Mouse (Mus musculus) neural tube, embryonic 15.5 days (tissue): ENCODE measurements at regions not wholly inside any gene's neighbourhood (a gene's known extent, or its start where the extent isn't known, plus 50 kb on each side); places are given as distances from the start of the nearest gene placed in this dataset.
A peak's percentile ranks its signal among the peaks of the same experiment; 100 is the strongest.

Experiments
- ATAC-seq: fragments of 200-750 bp; cut with Nextera tagmentation; 2 replicates; pipeline ENCODE4 v1.8.0; 2017; ENCODE audit warnings: mild to moderate bottlenecking, moderate TSS enrichment, moderate library complexity; ENCODE audit not compliant: low FRiP score
- H3K27ac ChIP-seq: fragments of 300-500 bp; sonication (generic); replicated peaks from 2 replicates; pipeline ENCODE4 v1.5.1; 2015; ENCODE audit warnings: mild to moderate bottlenecking, inconsistent platforms
- H3K27me3 ChIP-seq: fragments of 300-500 bp; sonication (generic); replicated peaks from 2 replicates; pipeline ENCODE4 v1.6.1; 2015; ENCODE audit warnings: inconsistent platforms
- H3K36me3 ChIP-seq: fragments of 300-500 bp; sonication (generic); 2 replicates; pipeline ENCODE4 v1.6.1; 2015; ENCODE audit warnings: inconsistent platforms
- H3K4me1 ChIP-seq: fragments of 300-500 bp; sonication (generic); 2 replicates; pipeline ENCODE4 v1.6.1; 2015; ENCODE audit warnings: inconsistent platforms
- H3K4me2 ChIP-seq: fragments of 300-500 bp; sonication (generic); 2 replicates; pipeline ENCODE4 v1.6.1; 2015; ENCODE audit warnings: inconsistent platforms, mild to moderate bottlenecking, moderate library complexity
- H3K4me3 ChIP-seq: fragments of 300-500 bp; sonication (generic); replicated peaks from 2 replicates; pipeline ENCODE4 v1.5.1; 2015; ENCODE audit warnings: mild to moderate bottlenecking, inconsistent platforms
- H3K9ac ChIP-seq: fragments of 300-500 bp; sonication (generic); replicated peaks from 2 replicates; pipeline ENCODE4 v1.6.1; 2015; ENCODE audit warnings: mild to moderate bottlenecking, inconsistent platforms
- H3K9me3 ChIP-seq: fragments of 300-500 bp; sonication (generic); replicated peaks from 2 replicates; pipeline ENCODE4 v1.6.1; 2016; ENCODE audit warnings: inconsistent platforms
- WGBS: fragments of 180-500 bp; shearing (Covaris S2); methylation state at CpG from one replicate; pipeline ENCODE4 v1.1.7; 2015; ENCODE audit warnings: mixed read lengths; 5-methylcytosine and 5-hydroxymethylcytosine counted together

DNA sequence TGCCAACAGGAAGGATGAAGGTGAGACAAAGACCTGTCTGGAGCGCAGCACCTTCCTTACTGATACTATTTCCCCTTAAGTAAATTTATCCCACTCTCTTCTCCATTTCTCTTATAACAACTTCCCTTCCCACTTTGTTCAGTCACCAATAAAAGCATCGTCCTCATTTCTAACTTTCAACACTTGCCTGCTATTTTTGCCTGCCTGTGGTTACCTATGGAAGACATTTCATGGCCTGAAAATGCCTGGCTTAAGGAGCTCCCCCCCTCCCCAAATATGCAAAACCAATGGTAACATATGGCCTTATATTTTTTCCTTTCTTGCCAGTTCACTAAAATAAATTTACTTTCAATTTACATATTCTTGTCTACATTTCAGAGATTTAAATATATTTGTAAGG lies 271.0 kb upstream of the Cxxc4 start:
- 88% methylated on average over 2 of the region's 2 CpGs for WGBS
- Histone ChIP-seq H3K9me3 (no peaks in the 10 kb centered on the region), H3K4me2 (no peak overlapping the region), H3K4me3 (no peak overlapping the region), H3K4me1 (no peaks in the 10 kb centered on the region), H3K27me3 (no peaks in the 10 kb centered on the region), H3K9ac (no peak overlapping the region), H3K36me3 (no peaks in the 10 kb centered on the region), H3K27ac (no peak overlapping the region)
- ATAC-seq, result no peak

DNA sequence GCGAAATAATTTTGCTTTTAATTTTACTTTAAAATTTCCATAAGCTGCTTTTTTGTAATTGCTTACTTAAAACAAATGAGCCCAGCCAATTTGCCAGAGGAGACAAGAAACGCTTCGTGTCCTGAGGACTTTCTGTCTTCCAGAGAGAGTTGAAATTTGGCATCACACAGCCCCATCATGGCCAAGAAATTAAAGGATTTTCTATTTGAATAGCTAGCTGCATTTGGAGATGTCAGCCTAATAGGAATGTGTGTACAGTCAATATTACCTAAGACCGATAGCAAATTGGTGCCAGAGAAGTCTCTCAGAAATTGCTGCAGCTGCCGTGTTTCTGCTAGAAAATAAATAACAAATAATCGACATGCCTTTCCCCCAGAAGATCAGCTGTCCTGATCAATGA lies 268.1 kb upstream of the Cxxc4 start:
- 76% methylated on average over 6 of the region's 6 CpGs for WGBS
- no peaks in the 10 kb centered on the region for H3K36me3 ChIP-seq
- H3K9ac ChIP-seq, result no peak overlapping the region
- H3K27ac ChIP-seq, result no peak overlapping the region
- ATAC-seq, result no peak
- H3K4me1 ChIP-seq, result no peaks in the 10 kb centered on the region
- no peak overlapping the region for H3K4me3 ChIP-seq
- H3K27me3 ChIP-seq, result no peaks in the 10 kb centered on the region
- no peak overlapping the region for H3K4me2 ChIP-seq
- no peaks in the 10 kb centered on the region for H3K9me3 ChIP-seq

DNA sequence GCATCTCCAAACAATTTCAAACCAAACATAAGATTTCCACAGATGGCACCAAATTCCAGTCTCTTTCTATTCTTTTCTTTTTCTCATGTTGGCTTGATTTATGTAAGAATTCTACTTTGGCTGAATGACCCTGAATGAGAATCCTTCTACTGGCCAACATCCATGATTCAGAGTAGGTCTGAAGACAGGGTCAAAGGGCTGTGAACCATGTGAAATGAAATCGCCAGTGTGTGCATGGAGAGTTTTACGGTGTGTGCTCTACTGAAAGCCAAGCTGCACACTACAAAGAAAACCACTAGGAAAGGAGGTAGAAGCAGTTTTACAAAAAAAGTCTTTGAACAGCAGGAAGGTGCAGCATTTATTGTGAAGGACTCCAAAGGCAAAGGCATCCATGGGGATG lies 263.5 kb upstream of the Cxxc4 start:
- Histone ChIP-seq H3K9ac (no peak overlapping the region), H3K27me3 (no peaks in the 10 kb centered on the region), H3K9me3 (no peaks in the 10 kb centered on the region), H3K4me3 (no peak overlapping the region), H3K4me1 (no peaks in the 10 kb centered on the region), H3K36me3 (no peaks in the 10 kb centered on the region), H3K4me2 (no peak overlapping the region), H3K27ac (no peak overlapping the region)
- no peak for ATAC-seq
- WGBS, result 9% methylated on average over 2 of the region's 2 CpGs

DNA sequence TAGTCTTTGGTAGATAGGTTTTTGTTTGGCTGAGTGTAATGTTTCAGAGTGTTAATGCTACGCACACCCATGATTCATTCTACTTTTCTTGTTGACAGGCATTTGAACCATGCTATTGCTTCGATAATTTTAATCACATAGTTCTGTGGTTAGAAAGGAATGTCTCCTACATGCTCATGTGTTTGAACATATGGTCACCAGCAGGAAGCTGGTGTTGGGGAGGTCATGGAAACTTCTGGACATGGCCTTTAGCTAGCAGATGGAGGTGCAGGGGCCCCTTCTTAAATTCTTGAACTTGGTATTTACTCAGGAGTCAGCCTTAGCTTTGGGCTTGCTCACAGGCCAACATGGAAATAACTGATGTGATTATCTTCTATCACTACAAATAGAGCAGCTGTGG lies 248.6 kb upstream of the Cxxc4 start:
- Histone ChIP-seq H3K27me3 (no peaks in the 10 kb centered on the region), H3K9me3 (no peaks in the 10 kb centered on the region), H3K36me3 (no peaks in the 10 kb centered on the region), H3K4me1 (no peaks in the 10 kb centered on the region), H3K4me3 (no peak overlapping the region), H3K27ac (no peak overlapping the region), H3K9ac (no peak overlapping the region), H3K4me2 (no peak overlapping the region)
- 85% methylated on average over 2 of the region's 2 CpGs for WGBS
- ATAC-seq, result no peak

DNA sequence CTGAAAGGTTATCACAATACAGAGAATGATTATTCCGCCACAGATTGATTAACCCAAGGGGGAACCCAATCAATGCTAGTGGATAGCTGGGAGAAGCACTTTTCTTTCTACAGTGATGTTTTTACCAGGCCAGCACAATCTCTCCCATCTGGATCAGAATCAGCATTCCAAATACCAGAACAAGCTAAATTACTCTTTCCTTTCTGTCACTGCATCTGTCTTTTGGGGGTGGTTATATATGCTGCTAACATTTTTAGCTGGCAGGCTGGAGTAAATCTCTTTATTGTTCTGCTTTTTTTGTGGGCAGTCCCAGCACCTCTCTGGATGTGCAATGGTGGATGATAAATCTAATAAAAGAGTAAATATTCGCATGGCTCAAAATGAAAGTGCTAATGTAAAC lies 242.3 kb upstream of the Cxxc4 start:
- WGBS, result 89% methylated on average over 2 of the region's 2 CpGs
- Histone ChIP-seq H3K4me2 (no peak overlapping the region), H3K9ac (no peak overlapping the region), H3K27me3 (no peaks in the 10 kb centered on the region), H3K9me3 (no peaks in the 10 kb centered on the region), H3K27ac (no peak overlapping the region), H3K4me3 (no peak overlapping the region), H3K4me1 (no peaks in the 10 kb centered on the region), H3K36me3 (no peaks in the 10 kb centered on the region)
- ATAC-seq, result no peak

DNA sequence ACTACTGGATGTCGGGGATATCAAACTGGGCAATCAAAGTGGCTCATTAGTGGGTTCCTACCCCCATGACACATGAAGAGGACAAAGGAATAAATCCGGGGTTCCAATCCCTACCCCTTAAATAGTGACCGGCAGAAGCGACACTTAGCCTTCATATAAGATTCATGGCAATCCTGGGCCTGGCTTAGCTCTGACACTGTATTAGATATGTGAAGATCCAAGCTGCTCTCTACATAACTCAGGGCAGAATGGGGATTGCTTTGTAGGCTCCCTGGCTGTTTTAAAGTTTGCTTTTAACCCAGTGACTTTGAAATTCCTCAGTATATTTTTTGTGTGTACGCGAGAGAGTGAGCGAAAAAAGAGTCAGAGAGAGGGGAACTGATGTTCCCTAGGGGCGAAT lies 236.3 kb upstream of the Cxxc4 start:
- WGBS, result 80% methylated on average over 8 of the region's 8 CpGs
- Histone ChIP-seq H3K27me3 (no peaks in the 10 kb centered on the region), H3K4me1 (no peaks in the 10 kb centered on the region), H3K4me3 (no peak overlapping the region), H3K27ac (no peak overlapping the region), H3K36me3 (no peaks in the 10 kb centered on the region), H3K9ac (no peak overlapping the region), H3K4me2 (no peak overlapping the region), H3K9me3 (no peaks in the 10 kb centered on the region)
- no peak for ATAC-seq

DNA sequence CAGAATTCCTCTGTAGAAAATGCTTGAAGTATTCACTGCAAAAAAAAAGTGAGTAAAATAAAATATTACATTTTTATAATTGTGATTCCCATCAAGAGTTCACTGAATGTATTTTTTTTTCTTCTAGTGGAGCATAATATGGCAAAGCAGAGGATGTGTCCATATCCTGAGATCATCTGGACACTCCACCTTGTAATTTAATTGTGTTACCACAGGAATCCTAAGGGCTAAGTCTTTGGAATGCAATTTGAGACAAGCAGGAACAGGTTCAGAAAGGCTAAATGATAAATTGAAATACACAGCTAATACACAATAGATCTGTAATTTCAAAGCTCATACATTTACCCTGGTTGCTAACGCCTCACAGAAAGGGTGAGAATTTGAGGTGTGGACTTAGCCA lies 235.7 kb upstream of the Cxxc4 start:
- Histone ChIP-seq H3K4me2 (no peak overlapping the region), H3K9ac (no peak overlapping the region), H3K27ac (no peak overlapping the region), H3K27me3 (no peaks in the 10 kb centered on the region), H3K4me1 (no peaks in the 10 kb centered on the region), H3K9me3 (no peaks in the 10 kb centered on the region), H3K4me3 (no peak overlapping the region), H3K36me3 (no peaks in the 10 kb centered on the region)
- 76% methylated on average over 1 of the region's 1 CpGs for WGBS
- ATAC-seq, result no peak

DNA sequence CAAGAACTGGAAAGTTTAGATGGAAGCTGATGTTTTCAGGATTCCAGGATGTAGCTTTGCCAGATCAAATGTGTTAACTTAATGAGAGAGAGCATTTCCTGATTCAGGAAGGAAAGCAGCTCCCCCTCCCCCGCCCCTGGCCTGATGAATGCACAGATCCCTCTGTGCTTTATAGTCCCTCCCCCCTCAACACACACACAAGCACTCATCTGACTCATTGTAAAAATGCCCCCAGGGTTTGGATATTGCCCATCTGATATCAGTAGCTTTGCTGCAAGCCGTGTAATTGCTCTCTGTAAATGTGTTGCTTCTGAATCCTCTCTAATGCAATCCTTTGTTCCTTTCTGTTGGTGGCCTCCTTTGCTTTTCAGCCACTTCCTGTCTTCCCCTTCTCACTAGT lies 221.5 kb upstream of the Cxxc4 start:
- no peaks in the 10 kb centered on the region for H3K9me3 ChIP-seq
- WGBS, result 31% methylated on average over 2 of the region's 2 CpGs
- H3K4me2 ChIP-seq, result no peak overlapping the region
- no peak overlapping the region for H3K4me3 ChIP-seq
- H3K27ac ChIP-seq, result no peak overlapping the region
- no peaks in the 10 kb centered on the region for H3K27me3 ChIP-seq
- peak; percentile 72 for ATAC-seq
- H3K9ac ChIP-seq, result no peak overlapping the region
- peaks cover 7% of the 10 kb centered on the region; the same call in 1 of the 2 replicates for H3K4me1 ChIP-seq
- H3K36me3 ChIP-seq, result no peaks in the 10 kb centered on the region

DNA sequence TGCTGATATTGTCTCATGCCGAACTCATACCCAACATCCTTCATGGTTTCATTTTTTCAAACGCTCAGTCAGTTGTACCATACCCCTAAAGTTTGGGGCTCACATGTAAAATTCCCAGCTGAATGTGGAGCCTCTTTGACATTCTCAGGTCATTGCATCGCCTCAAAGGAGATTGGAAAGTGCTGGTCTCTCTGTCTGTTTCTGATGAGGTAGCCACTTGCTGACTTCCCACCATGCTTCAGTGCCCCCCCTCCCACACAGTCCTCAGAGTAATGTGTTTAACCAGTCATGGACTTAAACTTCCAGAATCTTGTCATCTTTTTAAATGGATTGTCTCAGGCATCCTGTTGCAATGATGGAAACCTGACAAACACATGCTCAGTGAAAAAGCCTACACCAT lies 220.9 kb upstream of the Cxxc4 start:
- Histone ChIP-seq H3K4me2 (no peak overlapping the region), H3K4me1 (peaks cover 7% of the 10 kb centered on the region; the same call in 1 of the 2 replicates), H3K27ac (no peak overlapping the region), H3K4me3 (no peak overlapping the region), H3K36me3 (no peaks in the 10 kb centered on the region), H3K9me3 (no peaks in the 10 kb centered on the region), H3K27me3 (no peaks in the 10 kb centered on the region), H3K9ac (no peak overlapping the region)
- ATAC-seq, result no peak
- WGBS, result 84% methylated on average over 3 of the region's 3 CpGs

DNA sequence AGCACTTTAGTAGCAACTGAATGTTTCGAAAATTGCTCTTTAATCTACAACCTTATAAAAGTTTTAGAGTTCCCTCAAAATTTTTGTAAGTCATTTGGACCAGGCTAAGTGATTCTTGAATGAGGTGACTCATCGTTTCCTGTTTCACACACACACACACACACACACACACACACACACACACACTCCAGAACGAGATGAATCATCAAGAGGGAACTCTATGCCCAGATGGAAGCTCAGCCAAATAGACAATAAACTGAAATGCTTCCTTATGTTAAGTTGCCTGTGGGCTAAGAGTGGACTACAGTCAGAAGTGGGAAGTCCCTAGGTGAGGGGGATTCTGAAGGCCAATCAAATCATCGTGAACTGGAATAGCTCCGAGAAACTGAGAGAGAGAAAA lies 202.4 kb upstream of the Cxxc4 start:
- no peak overlapping the region for H3K9ac ChIP-seq
- no peak overlapping the region for H3K4me3 ChIP-seq
- no peaks in the 10 kb centered on the region for H3K9me3 ChIP-seq
- H3K4me1 ChIP-seq, result no peaks in the 10 kb centered on the region
- no peak overlapping the region for H3K27ac ChIP-seq
- H3K27me3 ChIP-seq, result no peaks in the 10 kb centered on the region
- H3K4me2 ChIP-seq, result no peak overlapping the region
- H3K36me3 ChIP-seq, result no peaks in the 10 kb centered on the region
- no peak for ATAC-seq
- 59% methylated on average over 5 of the region's 5 CpGs for WGBS

DNA sequence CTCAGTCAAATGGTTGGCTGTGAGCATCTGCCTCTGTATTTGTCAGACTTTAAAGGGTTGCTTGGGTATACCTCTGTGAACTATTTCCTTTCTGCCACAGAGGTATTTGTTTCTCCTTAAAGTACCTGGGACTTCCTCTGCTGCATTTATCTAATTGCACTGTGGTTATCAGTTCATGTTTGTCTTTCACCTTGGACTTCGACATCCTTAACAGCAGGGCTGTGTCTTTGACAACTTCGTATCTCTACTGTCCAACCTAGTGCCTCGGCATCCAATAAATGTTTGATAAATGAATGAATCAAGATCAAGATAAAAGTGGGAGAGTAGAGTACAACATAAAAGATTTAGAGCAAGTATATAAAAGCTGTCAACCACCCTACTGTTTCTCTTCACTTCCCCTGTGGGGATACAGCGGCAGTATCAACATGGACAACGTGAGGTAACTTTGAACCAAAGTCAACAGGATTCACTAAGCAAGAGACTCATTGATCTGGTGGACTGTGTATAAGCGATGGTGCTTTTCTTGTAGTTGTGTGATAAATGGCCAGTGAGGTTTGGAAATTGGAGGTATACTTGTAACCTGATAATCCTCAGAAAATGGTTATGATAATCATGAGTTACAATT lies 199.9 kb upstream of the Cxxc4 start:
- Histone ChIP-seq H3K27me3 (no peaks in the 10 kb centered on the region), H3K36me3 (no peaks in the 10 kb centered on the region), H3K27ac (no peak overlapping the region), H3K4me2 (no peak overlapping the region), H3K4me3 (no peak overlapping the region), H3K9me3 (no peaks in the 10 kb centered on the region), H3K4me1 (no peaks in the 10 kb centered on the region), H3K9ac (no peak overlapping the region)
- no peak for ATAC-seq
- WGBS, result 92% methylated on average over 6 of the region's 6 CpGs

DNA sequence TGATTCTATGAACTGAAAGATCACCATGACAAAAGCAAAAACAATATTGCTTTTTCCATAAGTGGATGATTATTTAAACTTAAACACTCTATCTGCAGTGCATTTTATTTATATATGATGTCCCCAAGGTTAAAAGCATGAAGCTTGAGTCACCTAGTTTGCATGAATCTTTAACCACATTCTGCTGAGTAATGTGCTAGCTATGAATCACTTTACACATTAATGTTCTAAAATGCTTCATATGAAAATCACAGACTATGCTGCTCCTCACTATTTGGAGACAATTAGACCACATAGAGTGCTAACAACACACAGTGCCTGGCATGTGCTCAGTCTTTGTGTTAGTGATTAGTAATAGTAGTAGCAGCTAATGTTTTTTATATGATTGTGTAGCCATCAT lies 185.6 kb upstream of the Cxxc4 start:
- Histone ChIP-seq H3K4me2 (no peak overlapping the region), H3K27ac (no peak overlapping the region), H3K4me3 (no peak overlapping the region), H3K27me3 (no peaks in the 10 kb centered on the region), H3K9me3 (no peaks in the 10 kb centered on the region), H3K9ac (no peak overlapping the region), H3K4me1 (no peaks in the 10 kb centered on the region), H3K36me3 (no peaks in the 10 kb centered on the region)
- no peak for ATAC-seq

DNA sequence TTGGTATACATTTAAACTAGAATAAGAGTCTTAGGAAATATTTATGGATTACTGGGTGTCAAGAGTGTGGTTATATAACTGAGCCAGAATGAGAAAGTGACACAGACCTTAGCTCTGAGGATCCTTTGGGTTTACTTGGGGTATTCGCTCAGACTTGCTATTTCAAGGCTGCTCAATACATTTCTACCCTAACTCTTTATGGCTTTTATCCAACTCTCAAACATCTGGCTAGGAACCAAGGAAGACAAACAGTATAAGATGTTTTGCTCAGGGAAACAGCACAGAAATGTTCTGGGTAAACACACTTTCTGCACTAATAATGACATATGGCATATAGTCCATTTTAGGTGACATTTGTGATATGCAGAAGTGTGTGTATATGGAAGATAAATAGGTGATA lies 153.8 kb upstream of the Cxxc4 start:
- H3K27ac ChIP-seq, result no peak overlapping the region
- H3K4me3 ChIP-seq, result no peak overlapping the region
- no peak overlapping the region for H3K9ac ChIP-seq
- H3K36me3 ChIP-seq, result no peaks in the 10 kb centered on the region
- H3K4me1 ChIP-seq, result no peaks in the 10 kb centered on the region
- H3K9me3 ChIP-seq, result no peaks in the 10 kb centered on the region
- no peak for ATAC-seq
- H3K4me2 ChIP-seq, result no peak overlapping the region
- H3K27me3 ChIP-seq, result no peaks in the 10 kb centered on the region
- WGBS, result 74% methylated on average over 1 of the region's 1 CpGs
